Mouse (Mus musculus) forebrain, embryonic 12.5 days (tissue): Measurements from ENCODE around the gene Slc13a1. TPM values are rescaled to one million over a fixed set of nuclear protein-coding genes. Genes with fewer than 3 reads are reported as not detected.
A peak's percentile ranks its signal among the peaks of the same experiment; 100 is the strongest.
"Not testable (repeated sequence)": the region's sequence is repeated elsewhere in the genome, so short reads cannot be mapped to it uniquely, and the experiment has no call there.

Experiments used
- ATAC-seq: fragments of 200-750 bp; cut with Nextera tagmentation; 2 replicates; pipeline ENCODE4 v1.8.0; 2017; ENCODE audit warnings: moderate TSS enrichment; ENCODE audit not compliant: low FRiP score
- H3K27ac ChIP-seq: fragments of 300-500 bp; sonication (generic); 2 replicates; pipeline ENCODE4 v1.5.1; 2016; ENCODE audit warnings: mild to moderate bottlenecking
- H3K27me3 ChIP-seq: fragments of 300-500 bp; sonication (generic); 2 replicates; pipeline ENCODE4 v1.6.1; 2016; ENCODE audit warnings: mild to moderate bottlenecking
- H3K36me3 ChIP-seq: fragments of 300-500 bp; sonication (generic); replicated peaks from 2 replicates; pipeline ENCODE4 v1.6.1; 2016; ENCODE audit warnings: mild to moderate bottlenecking
- H3K4me1 ChIP-seq: fragments of 300-500 bp; sonication (generic); 2 replicates; pipeline ENCODE4 v1.6.1; 2016
- H3K4me2 ChIP-seq: fragments of 300-500 bp; sonication (generic); 2 replicates; pipeline ENCODE4 v1.6.1; 2016; ENCODE audit warnings: mild to moderate bottlenecking, moderate library complexity
- H3K4me3 ChIP-seq: fragments of 300-500 bp; sonication (generic); replicated peaks from 2 replicates; pipeline ENCODE4 v1.5.1; 2016; ENCODE audit warnings: mild to moderate bottlenecking
- H3K9ac ChIP-seq: fragments of 300-500 bp; sonication (generic); 2 replicates; pipeline ENCODE4 v1.6.1; 2016; ENCODE audit warnings: mild to moderate bottlenecking
- H3K9me3 ChIP-seq: fragments of 300-500 bp; sonication (generic); 2 replicates; pipeline ENCODE4 v1.6.1; 2016
- whole genome bisulfite sequencing: fragments of 180-500 bp; shearing (Covaris S2); methylation state at CpG from one replicate; pipeline ENCODE4 v1.1.7; 2016; 5-methylcytosine and 5-hydroxymethylcytosine counted together
- polyA plus RNA-seq: library from polyadenylated mRNA; unstranded; fragments of >200 nt; fragmentation: Nextera tagmentation; extraction: Ambion mirVana; gene quantifications from 2 replicates; pipeline ENCODE4 v1.2.1, GENCODE M21; 2016

The Slc13a1 gene
- 0.11 TPM in 1 of 2 replicates, not detected in the other for polyA plus RNA-seq

DNA sequence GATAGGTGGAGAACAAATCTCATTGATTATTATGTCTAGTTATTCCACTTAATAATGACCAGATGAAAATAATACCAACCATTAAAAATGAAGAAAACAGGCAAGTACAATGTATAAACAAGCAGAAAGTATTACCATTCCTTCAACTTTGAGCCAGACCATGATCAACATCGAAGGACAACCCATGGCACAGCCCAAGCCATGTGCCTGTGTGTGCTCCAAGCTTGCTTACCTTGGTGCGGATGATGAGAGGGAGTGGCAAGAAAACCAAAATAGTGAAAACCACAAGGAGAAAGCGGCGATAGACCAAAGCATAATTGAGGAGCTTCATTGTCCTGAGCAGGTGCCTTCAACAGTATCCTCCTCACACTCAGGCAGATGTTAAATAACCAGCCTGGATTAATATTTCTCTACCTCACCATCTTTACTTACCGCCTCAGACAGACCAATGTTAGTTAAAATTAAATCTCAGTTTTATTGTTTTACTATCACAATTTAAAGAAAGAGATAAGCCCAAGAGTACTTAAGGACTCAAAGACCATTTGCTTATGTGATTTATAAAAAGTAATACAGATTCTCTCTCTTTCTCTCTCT, at the start of gene Slc13a1:
Slc13a1 (minus strand) TSS at position 359 of the 594 bp plus-strand sequence.
- Histone ChIP-seq H3K27me3 (no peaks in the 10 kb centered on the region), H3K4me3 (no peak within 1 kb of the TSS), H3K4me1 (no peaks in the 10 kb centered on the region), H3K4me2 (no peak within 1 kb of the TSS), H3K36me3 (no peaks in the 10 kb centered on the region), H3K27ac (no peak within 1 kb of the TSS), H3K9ac (no peak within 1 kb of the TSS), H3K9me3 (no peaks in the 10 kb centered on the region)
- 90% methylated on average over 5 of the region's 5 CpGs for WGBS
- no peak for ATAC-seq

DNA sequence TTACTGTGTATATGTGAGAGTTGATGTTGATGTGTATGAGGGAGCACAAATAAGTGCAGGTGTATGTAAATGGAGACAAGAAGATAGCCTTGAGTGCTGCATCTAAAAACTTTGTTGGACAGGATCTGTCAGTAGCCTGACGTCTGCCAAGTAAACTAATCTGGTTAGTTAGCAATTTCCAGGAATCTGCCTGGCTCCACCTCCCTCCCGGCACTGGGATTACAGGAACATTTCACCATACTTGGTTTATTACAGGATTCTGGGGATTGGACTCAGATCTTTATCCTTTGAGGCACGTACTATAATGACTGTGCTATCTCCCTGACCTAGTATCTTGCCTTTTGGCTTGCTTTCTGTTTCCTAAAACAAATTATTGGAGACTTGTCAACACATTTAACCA, 40.0 kb upstream of the Slc13a1 start:
- no peak overlapping the region for H3K9ac ChIP-seq
- no peaks in the 10 kb centered on the region for H3K9me3 ChIP-seq
- no peak for ATAC-seq
- 82% methylated on average over 3 of the region's 3 CpGs for WGBS
- no peaks in the 10 kb centered on the region for H3K27me3 ChIP-seq
- H3K4me1 ChIP-seq: no peaks in the 10 kb centered on the region
- H3K36me3 ChIP-seq: no peaks in the 10 kb centered on the region
- H3K4me2 ChIP-seq: no peak overlapping the region
- H3K4me3 ChIP-seq: no peak overlapping the region
- no peak overlapping the region for H3K27ac ChIP-seq

DNA sequence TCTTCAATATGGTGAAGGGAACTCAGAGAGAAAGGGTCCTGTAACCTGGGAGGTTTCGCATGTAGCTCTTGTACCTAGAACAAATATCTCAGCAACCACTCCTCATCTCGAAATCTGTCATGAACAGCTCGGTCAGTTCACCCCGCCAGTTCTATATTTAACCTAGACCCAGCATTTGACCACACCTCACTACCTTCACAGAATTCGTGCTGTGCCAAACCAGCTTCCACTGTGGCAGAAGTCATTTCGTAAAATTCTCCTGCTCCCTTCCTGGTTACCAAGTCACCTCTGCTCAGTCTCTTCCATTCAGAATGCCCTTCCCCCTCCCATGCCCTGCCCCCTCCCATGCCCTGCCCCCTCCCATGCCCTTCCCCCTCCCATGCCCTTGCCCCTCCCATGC, 34.3 kb upstream of the Slc13a1 start:
- Histone ChIP-seq H3K4me1 (peaks cover 4% of the 10 kb centered on the region; the same call in 1 of the 2 replicates), H3K27me3 (no peaks in the 10 kb centered on the region), H3K4me2 (no peak overlapping the region), H3K36me3 (no peaks in the 10 kb centered on the region), H3K9ac (no peak overlapping the region), H3K9me3 (no peaks in the 10 kb centered on the region), H3K4me3 (no peak overlapping the region), H3K27ac (no peak overlapping the region)
- 90% methylated on average over 6 of the region's 6 CpGs for whole genome bisulfite sequencing
- ATAC-seq: no peak

DNA sequence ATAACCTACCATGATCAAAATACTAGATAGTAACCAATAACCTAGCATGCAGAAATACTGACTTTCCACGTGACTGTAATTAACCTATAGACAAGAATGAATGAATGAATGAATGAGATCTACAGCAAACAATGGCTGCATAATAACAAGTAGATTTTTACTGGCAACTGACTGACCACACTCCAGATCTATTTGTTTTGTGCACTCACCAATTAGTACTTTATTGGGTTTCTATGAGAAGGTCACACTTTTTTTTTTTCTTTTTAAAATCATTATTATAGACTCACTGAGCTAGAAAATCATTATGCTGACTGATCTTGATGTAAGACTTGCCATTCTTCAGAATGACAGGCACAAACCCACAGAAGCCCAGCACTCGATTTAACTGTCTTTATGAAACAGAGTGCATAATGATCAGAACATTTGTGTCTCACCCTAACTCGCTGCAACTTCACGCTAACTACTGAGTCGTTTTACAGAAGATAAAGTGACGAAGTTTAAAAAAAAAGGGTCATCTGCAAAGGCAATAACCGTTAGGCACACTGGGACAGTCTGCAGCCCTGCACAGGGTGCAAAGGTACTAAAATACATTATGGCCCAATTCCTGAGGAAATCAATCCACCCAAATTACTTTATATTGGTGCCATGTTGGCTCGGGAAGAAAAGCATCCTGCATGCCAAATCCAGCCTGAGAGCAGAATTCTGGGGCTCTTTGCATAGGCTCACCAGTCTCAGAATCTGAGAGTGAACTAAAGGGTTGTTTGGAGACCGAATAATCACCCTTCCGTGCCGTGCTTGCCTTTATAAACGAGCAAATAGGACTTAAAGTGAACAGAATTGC, 33.0 kb upstream of the Slc13a1 start:
- WGBS: 30% methylated on average over 12 of the region's 12 CpGs
- H3K9ac ChIP-seq: no peak overlapping the region
- H3K27me3 ChIP-seq: no peaks in the 10 kb centered on the region
- peaks cover 4% of the 10 kb centered on the region; the same call in 1 of the 2 replicates for H3K4me1 ChIP-seq
- H3K4me3 ChIP-seq: no peak overlapping the region
- no peaks in the 10 kb centered on the region for H3K9me3 ChIP-seq
- peak overlapping the region; percentile 8 for H3K4me2 ChIP-seq
- H3K36me3 ChIP-seq: no peaks in the 10 kb centered on the region
- H3K27ac ChIP-seq: no peak overlapping the region
- ATAC-seq: 0 out of 2 replicates have a peak, but pooled peaks have one; percentile 20

DNA sequence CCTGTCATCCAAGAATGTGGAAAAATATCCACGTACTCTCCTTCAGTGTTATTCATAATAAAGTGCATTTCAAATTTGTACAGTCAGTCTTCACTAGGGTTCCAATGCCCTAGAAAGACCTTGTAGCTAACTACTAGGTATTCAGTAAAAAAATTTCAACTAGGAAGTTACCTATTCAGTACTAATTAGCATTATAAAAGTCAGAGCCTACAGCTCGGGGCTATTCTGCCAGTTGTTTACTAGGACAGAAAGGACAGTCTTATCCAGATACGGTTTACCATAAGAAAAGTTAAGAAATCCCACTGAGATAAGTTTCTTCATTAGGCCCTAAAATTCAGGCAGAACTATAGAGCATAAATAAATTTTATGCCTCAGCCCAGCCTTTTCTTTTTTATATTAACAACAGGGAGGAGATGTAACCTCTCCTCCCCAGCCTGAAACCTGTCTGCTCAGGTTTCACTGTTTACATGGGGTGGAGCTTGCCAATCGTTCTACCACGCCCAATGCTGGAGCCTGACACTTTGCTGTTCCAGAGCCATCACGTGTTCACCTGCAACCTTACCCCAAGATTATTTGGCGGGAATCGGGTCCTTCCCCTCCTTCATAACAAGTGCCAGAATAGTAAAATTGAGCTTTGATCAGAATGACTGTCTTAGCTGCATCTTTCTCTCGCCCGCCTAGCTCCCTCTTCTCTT, 29.8 kb upstream of the Slc13a1 start:
- not testable (repeated sequence) for H3K27me3 ChIP-seq, H3K4me1 ChIP-seq, H3K27ac ChIP-seq, H3K4me3 ChIP-seq, H3K9me3 ChIP-seq, ATAC-seq, H3K4me2 ChIP-seq, H3K9ac ChIP-seq, H3K36me3 ChIP-seq
- WGBS: 88% methylated on average over 10 of the region's 10 CpGs

DNA sequence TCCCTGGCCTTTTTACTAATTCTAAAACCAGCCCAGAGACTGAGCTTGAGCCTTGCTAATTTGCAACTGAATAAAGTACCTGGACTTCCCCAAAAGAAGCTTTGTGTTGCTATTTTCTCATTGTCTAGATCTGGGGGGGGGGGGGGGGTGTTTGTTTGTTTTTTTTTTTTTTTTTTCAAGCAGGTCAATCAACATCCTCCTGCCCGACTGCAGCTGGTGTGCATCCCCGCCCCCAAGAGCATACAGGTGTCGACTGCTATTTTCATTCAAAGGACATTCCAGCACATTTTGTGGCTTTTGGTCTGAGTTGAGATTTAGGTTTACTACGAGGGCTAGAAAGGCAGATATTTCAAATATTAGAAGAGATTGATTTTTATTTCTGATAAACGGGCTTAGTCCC, 28.5 kb upstream of the Slc13a1 start:
- not testable (repeated sequence) for H3K36me3 ChIP-seq, ATAC-seq, H3K4me2 ChIP-seq, H3K9ac ChIP-seq, H3K27ac ChIP-seq, H3K4me1 ChIP-seq, H3K27me3 ChIP-seq, H3K4me3 ChIP-seq, H3K9me3 ChIP-seq
- WGBS: 22% methylated on average over 5 of the region's 5 CpGs

DNA sequence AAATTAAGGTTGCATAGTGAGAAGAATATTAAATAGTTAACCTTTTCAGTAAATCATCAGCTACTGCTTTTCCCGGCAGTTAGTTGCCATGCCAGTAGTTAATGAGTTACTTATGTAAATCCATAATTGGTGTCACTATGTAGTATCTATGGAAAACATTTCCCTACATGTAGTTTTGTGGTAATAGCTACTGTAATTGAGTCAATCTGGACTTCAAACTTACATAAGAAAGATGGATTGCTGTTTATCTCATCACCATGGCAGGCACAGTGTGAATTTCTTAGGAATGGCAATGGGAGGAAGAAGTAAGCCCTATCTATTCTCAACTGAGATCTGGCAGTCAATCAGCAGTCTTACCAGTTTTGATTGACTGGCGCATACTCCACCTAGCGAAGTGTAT, 15.5 kb upstream of the Slc13a1 start:
- Histone ChIP-seq H3K4me2 (no peak overlapping the region), H3K27ac (no peak overlapping the region), H3K9ac (no peak overlapping the region), H3K4me1 (no peaks in the 10 kb centered on the region), H3K36me3 (no peaks in the 10 kb centered on the region), H3K9me3 (no peaks in the 10 kb centered on the region), H3K27me3 (no peaks in the 10 kb centered on the region), H3K4me3 (no peak overlapping the region)
- 88% methylated on average over 3 of the region's 3 CpGs for WGBS
- ATAC-seq: no peak

DNA sequence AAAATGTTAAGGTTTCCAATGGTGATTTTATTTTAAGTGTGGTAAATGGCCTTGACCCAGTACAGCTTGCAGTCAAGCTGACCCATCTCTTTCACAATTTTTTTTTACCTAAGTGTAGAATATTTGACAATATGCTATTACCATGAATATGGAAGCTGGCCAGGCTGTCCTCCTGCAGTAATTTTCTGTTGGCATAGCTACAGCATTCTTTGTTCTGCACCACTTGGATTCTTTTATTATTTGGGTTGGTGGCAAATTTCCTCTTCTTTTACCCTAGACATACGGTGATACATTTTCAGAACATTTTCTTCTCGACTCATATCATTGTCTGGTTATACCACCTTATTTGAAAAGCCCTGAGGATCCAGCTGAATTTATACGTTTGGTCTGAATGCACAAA, 7.5 kb upstream of the Slc13a1 start:
- Histone ChIP-seq H3K36me3 (no peaks in the 10 kb centered on the region), H3K9me3 (no peaks in the 10 kb centered on the region), H3K4me3 (no peak overlapping the region), H3K27ac (no peak overlapping the region), H3K27me3 (no peaks in the 10 kb centered on the region), H3K4me2 (no peak overlapping the region), H3K4me1 (no peaks in the 10 kb centered on the region), H3K9ac (no peak overlapping the region)
- 82% methylated on average over 3 of the region's 3 CpGs for WGBS
- ATAC-seq: no peak

DNA sequence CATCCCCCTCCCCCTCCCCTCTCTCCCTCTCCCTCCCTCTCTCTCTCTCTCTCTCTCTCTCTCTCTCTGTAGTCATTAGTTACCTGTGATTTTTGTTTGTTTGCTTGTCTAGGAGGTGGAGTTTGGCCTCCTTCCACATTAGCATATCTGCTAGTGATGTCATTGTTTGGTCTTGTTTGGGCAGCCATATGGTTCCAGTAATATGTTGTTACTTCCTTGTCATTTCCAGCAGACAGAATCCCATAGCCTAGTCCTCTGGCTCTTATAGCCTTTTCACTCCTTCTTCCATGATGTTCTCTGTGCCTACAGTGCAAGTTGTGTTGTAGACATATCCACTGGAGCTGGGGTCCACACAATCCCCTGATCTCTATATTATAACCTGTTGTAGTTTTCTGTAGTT, 6.1 kb upstream of the Slc13a1 start:
- H3K4me2 ChIP-seq: no peak overlapping the region
- H3K9me3 ChIP-seq: no peaks in the 10 kb centered on the region
- H3K4me3 ChIP-seq: no peak overlapping the region
- ATAC-seq: peak; percentile 27; the same call in 1 of the 2 replicates
- no peaks in the 10 kb centered on the region for H3K4me1 ChIP-seq
- no peak overlapping the region for H3K27ac ChIP-seq
- no peak overlapping the region for H3K9ac ChIP-seq
- no peaks in the 10 kb centered on the region for H3K36me3 ChIP-seq
- H3K27me3 ChIP-seq: no peaks in the 10 kb centered on the region

DNA sequence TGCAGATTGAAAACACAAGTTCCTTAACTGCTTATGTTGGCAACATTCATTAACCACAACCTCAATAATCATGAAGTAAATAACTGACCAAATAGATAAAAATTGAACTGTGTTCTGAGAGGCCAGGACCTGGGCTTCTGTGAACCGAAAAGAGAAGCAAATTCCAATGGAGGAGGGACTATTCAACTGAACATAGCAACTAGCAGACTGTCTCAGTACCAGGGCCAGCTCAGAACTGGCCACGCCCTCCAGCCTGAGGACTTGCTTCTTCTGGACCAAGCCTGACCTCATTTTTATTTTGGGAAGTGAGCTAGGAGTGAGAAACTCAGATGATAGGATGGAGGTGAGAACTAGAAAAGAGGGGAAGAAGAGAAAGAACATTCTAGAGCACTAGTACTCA, 4.8 kb upstream of the Slc13a1 start:
- ATAC-seq: no peak
- Histone ChIP-seq H3K9me3 (no peaks in the 10 kb centered on the region), H3K9ac (no peak overlapping the region), H3K4me3 (no peak overlapping the region), H3K4me1 (no peaks in the 10 kb centered on the region), H3K36me3 (no peaks in the 10 kb centered on the region), H3K27me3 (no peaks in the 10 kb centered on the region), H3K27ac (no peak overlapping the region), H3K4me2 (no peak overlapping the region)
- 50% methylated on average over 2 of the region's 2 CpGs for WGBS

DNA sequence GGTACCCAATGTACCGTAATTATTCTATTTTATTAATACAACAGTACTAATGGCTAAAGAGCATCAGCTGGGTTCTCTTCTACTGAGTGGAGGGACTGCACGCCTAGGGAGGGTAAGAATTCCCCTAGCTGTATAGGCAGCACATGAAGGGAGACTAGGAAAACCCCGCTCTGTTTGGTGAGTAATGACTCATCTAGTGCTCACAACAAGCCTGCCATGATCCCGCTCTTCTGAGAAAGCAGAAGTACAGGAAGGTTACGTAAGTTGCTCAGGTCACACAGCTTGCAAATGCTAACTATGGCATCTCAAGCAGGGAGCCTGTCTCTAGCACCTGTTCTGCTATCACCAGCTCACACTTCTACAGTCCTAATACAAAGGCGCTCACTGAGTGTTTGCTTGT, 1.1 kb downstream of the Slc13a1 start:
- no peaks in the 10 kb centered on the region for H3K9me3 ChIP-seq
- H3K9ac ChIP-seq: no peak overlapping the region
- WGBS: 84% methylated on average over 6 of the region's 6 CpGs
- no peak for ATAC-seq
- H3K4me2 ChIP-seq: no peak overlapping the region
- H3K4me1 ChIP-seq: no peaks in the 10 kb centered on the region
- H3K4me3 ChIP-seq: no peak overlapping the region
- no peaks in the 10 kb centered on the region for H3K27me3 ChIP-seq
- no peaks in the 10 kb centered on the region for H3K36me3 ChIP-seq
- no peak overlapping the region for H3K27ac ChIP-seq

DNA sequence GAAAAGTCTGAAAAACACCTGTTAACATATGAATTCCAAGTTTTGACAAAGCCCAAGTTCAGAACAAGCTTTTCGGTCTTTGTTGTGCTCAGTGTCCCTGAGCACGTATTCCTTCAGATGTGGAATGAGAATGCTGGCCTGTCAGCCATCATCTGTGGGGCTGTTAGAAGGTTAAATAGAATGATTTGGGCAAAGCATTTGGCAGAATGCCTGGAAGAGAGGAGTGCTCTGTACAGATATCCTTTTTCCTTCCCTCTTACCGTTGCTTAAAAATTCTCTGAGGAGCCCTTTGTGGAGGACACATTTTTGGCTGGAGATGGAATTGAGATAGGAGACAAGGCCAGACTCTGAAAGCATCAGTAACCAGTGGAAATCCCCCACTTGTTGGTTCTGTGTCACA, 2.6 kb downstream of the Slc13a1 start:
- no peak overlapping the region for H3K27ac ChIP-seq
- H3K36me3 ChIP-seq: no peaks in the 10 kb centered on the region
- WGBS: 64% methylated on average over 3 of the region's 3 CpGs
- no peaks in the 10 kb centered on the region for H3K4me1 ChIP-seq
- ATAC-seq: no peak
- H3K9me3 ChIP-seq: no peaks in the 10 kb centered on the region
- no peak overlapping the region for H3K4me2 ChIP-seq
- H3K27me3 ChIP-seq: no peaks in the 10 kb centered on the region
- H3K9ac ChIP-seq: no peak overlapping the region
- H3K4me3 ChIP-seq: no peak overlapping the region
